Mouse (Mus musculus) midbrain, embryonic 16.5 days (tissue): ENCODE measurements at regions not wholly inside any gene's neighbourhood (a gene's known extent, or its start where the extent isn't known, plus 50 kb on each side); places are given as distances from the start of the nearest gene placed in this dataset.
A peak's percentile ranks its signal among the peaks of the same experiment; 100 is the strongest.

Experiments used
- ATAC-seq: fragments of 200-750 bp; cut with Nextera tagmentation; 2 replicates; pipeline ENCODE4 v1.8.0; 2017; ENCODE audit warnings: moderate TSS enrichment
- H3K27ac ChIP-seq: fragments of 300-500 bp; sonication (generic); 2 replicates; pipeline ENCODE4 v1.5.1; 2014; ENCODE audit warnings: mild to moderate bottlenecking, low read length, mixed read lengths
- H3K27me3 ChIP-seq: fragments of 300-500 bp; sonication (generic); 2 replicates; pipeline ENCODE4 v1.6.1; 2014; ENCODE audit warnings: low read depth, low read length, mixed read lengths; ENCODE audit not compliant: control insufficient read depth, insufficient read depth
- H3K36me3 ChIP-seq: fragments of 300-500 bp; sonication (generic); 2 replicates; pipeline ENCODE4 v1.6.1; 2014; ENCODE audit warnings: mild to moderate bottlenecking, low read length, moderate library complexity, mixed read lengths; ENCODE audit not compliant: control insufficient read depth, insufficient read depth
- H3K4me1 ChIP-seq: fragments of 300-500 bp; sonication (generic); 2 replicates; pipeline ENCODE4 v1.6.1; 2014; ENCODE audit warnings: mild to moderate bottlenecking, low read length, mixed read lengths; ENCODE audit not compliant: control insufficient read depth, insufficient read depth
- H3K4me2 ChIP-seq: fragments of 300-500 bp; sonication (generic); 2 replicates; pipeline ENCODE4 v1.6.1; 2014; ENCODE audit warnings: mild to moderate bottlenecking, low read length, mixed read lengths
- H3K4me3 ChIP-seq: fragments of 300-500 bp; sonication (generic); 2 replicates; pipeline ENCODE4 v1.5.1; 2014; ENCODE audit warnings: low read depth, mild to moderate bottlenecking, low read length, moderate library complexity, mixed read lengths
- H3K9ac ChIP-seq: fragments of 300-500 bp; sonication (generic); 2 replicates; pipeline ENCODE4 v1.6.1; 2014; ENCODE audit warnings: low read depth, low read length, mixed read lengths
- H3K9me3 ChIP-seq: fragments of 300-500 bp; sonication (generic); replicated peaks from 2 replicates; pipeline ENCODE4 v1.6.1; 2014; ENCODE audit warnings: mild to moderate bottlenecking, low read length, mixed read lengths; ENCODE audit not compliant: control insufficient read depth, poor library complexity, severe bottlenecking
- WGBS: fragments of 180-500 bp; shearing (Covaris S2); extraction: QIAGEN DNeasy Blood & Tissue Kit; methylation state at CpG from one replicate; pipeline ENCODE4 v1.1.7; 2014; 5-methylcytosine and 5-hydroxymethylcytosine counted together

- ATAC-seq = no peak
- H3K9ac ChIP-seq = no peak overlapping the region
- WGBS = 96% methylated on average over 13 of the region's 13 CpGs
- H3K36me3 ChIP-seq = no peaks in the 10 kb centered on the region
- no peak overlapping the region for H3K27ac ChIP-seq
- H3K4me3 ChIP-seq = no peak overlapping the region
- H3K4me1 ChIP-seq = no peaks in the 10 kb centered on the region
- no peaks in the 10 kb centered on the region for H3K27me3 ChIP-seq
- H3K9me3 ChIP-seq = no peaks in the 10 kb centered on the region
- H3K4me2 ChIP-seq = no peak overlapping the region
These were observed 457.1 kb downstream of the Tmem38b start for GRCm38 (mm10) chr4:54282934-54283333.

GRCm38 (mm10) chr4:54313804-54314203 lies 488.0 kb downstream of the Tmem38b start:
- 89% methylated on average over 1 of the region's 1 CpGs for WGBS
- no peak for ATAC-seq
- H3K4me1 ChIP-seq = no peaks in the 10 kb centered on the region
- no peak overlapping the region for H3K27ac ChIP-seq
- no peaks in the 10 kb centered on the region; the same call in 1 of the 2 replicates for H3K27me3 ChIP-seq
- H3K4me2 ChIP-seq = no peak overlapping the region
- no peak overlapping the region for H3K9ac ChIP-seq
- no peak overlapping the region for H3K4me3 ChIP-seq
- H3K9me3 ChIP-seq = no peaks in the 10 kb centered on the region
- no peaks in the 10 kb centered on the region for H3K36me3 ChIP-seq

GRCm38 (mm10) chr4:54324851-54325250 lies 499.0 kb downstream of the Tmem38b start:
- Histone ChIP-seq H3K4me3 (no peak overlapping the region), H3K4me1 (peaks cover 3% of the 10 kb centered on the region; the same call in 1 of the 2 replicates), H3K27ac (no peak overlapping the region), H3K9ac (no peak overlapping the region), H3K9me3 (no peaks in the 10 kb centered on the region), H3K27me3 (no peaks in the 10 kb centered on the region), H3K36me3 (no peaks in the 10 kb centered on the region), H3K4me2 (no peak overlapping the region)
- ATAC-seq = no peak
- WGBS = 62% methylated on average over 5 of the region's 5 CpGs

- WGBS = 62% methylated on average over 5 of the region's 5 CpGs
These were observed 502.4 kb downstream of the Tmem38b start for GRCm38 (mm10) chr4:54328273-54328672.

GRCm38 (mm10) chr4:54328711-54329427 lies 503.0 kb downstream of the Tmem38b start:
- peak; percentile 76 for ATAC-seq
- no peaks in the 10 kb centered on the region for H3K36me3 ChIP-seq
- peaks cover 9% of the 10 kb centered on the region for H3K4me1 ChIP-seq
- H3K4me3 ChIP-seq = no peak overlapping the region; the same call in 1 of the 2 replicates
- peak overlapping the region; percentile 79 for H3K27ac ChIP-seq
- peak overlapping the region; percentile 43 for H3K4me2 ChIP-seq
- no peaks in the 10 kb centered on the region for H3K27me3 ChIP-seq
- WGBS = 32% methylated on average over 17 of the region's 17 CpGs
- peak overlapping the region; percentile 48; the same call in 1 of the 2 replicates for H3K9ac ChIP-seq
- H3K9me3 ChIP-seq = no peaks in the 10 kb centered on the region

More at GRCm38 (mm10) chr4:54328273-54328672, 502.4 kb downstream of the Tmem38b start:
- Histone ChIP-seq H3K27ac (peak overlapping the region; percentile 79), H3K9ac (no peak overlapping the region), H3K4me1 (peaks cover 9% of the 10 kb centered on the region), H3K4me2 (no peak overlapping the region; the same call in 1 of the 2 replicates), H3K4me3 (no peak overlapping the region), H3K9me3 (no peaks in the 10 kb centered on the region), H3K27me3 (no peaks in the 10 kb centered on the region), H3K36me3 (no peaks in the 10 kb centered on the region)
- no peak for ATAC-seq

GRCm38 (mm10) chr4:54330686-54331085 lies 504.8 kb downstream of the Tmem38b start:
- Histone ChIP-seq H3K27me3 (no peaks in the 10 kb centered on the region), H3K4me2 (no peak overlapping the region), H3K36me3 (no peaks in the 10 kb centered on the region), H3K27ac (no peak overlapping the region; the same call in 1 of the 2 replicates), H3K9me3 (no peaks in the 10 kb centered on the region), H3K4me3 (no peak overlapping the region), H3K9ac (no peak overlapping the region), H3K4me1 (peaks cover 9% of the 10 kb centered on the region)
- 62% methylated on average over 3 of the region's 3 CpGs for WGBS
- ATAC-seq = no peak

GRCm38 (mm10) chr4:54331588-54332211 lies 505.9 kb downstream of the Tmem38b start:
- Histone ChIP-seq H3K4me1 (peaks cover 9% of the 10 kb centered on the region), H3K9me3 (no peaks in the 10 kb centered on the region), H3K4me3 (no peak overlapping the region), H3K27ac (peak overlapping the region; percentile 25; the same call in 1 of the 2 replicates), H3K4me2 (no peak overlapping the region), H3K36me3 (no peaks in the 10 kb centered on the region), H3K9ac (no peak overlapping the region), H3K27me3 (no peaks in the 10 kb centered on the region)
- 33% methylated on average over 12 of the region's 12 CpGs for WGBS
- ATAC-seq = peak; percentile 22; the same call in 1 of the 2 replicates

- H3K9me3 ChIP-seq = no peaks in the 10 kb centered on the region
- no peak overlapping the region for H3K9ac ChIP-seq
- H3K4me1 ChIP-seq = peaks cover 9% of the 10 kb centered on the region
- no peak overlapping the region for H3K4me3 ChIP-seq
- H3K4me2 ChIP-seq = no peak overlapping the region
- no peak for ATAC-seq
- no peaks in the 10 kb centered on the region for H3K27me3 ChIP-seq
- no peaks in the 10 kb centered on the region for H3K36me3 ChIP-seq
- H3K27ac ChIP-seq = peak overlapping the region; percentile 25; the same call in 1 of the 2 replicates
- WGBS = 60% methylated on average over 7 of the region's 7 CpGs
These were observed 506.4 kb downstream of the Tmem38b start for GRCm38 (mm10) chr4:54332261-54332660.

- Histone ChIP-seq H3K4me2 (no peak overlapping the region), H3K9ac (no peak overlapping the region), H3K4me3 (no peak overlapping the region), H3K36me3 (no peaks in the 10 kb centered on the region), H3K4me1 (no peaks in the 10 kb centered on the region), H3K9me3 (no peaks in the 10 kb centered on the region), H3K27me3 (no peaks in the 10 kb centered on the region), H3K27ac (no peak overlapping the region)
- no peak for ATAC-seq
- 45% methylated on average over 1 of the region's 1 CpGs for WGBS
These were observed 512.7 kb downstream of the Tmem38b start for GRCm38 (mm10) chr4:54338556-54338955.
